Comparison of ENCODE assay signal across 8 mouse cellular contexts in the genomic region with DNA sequence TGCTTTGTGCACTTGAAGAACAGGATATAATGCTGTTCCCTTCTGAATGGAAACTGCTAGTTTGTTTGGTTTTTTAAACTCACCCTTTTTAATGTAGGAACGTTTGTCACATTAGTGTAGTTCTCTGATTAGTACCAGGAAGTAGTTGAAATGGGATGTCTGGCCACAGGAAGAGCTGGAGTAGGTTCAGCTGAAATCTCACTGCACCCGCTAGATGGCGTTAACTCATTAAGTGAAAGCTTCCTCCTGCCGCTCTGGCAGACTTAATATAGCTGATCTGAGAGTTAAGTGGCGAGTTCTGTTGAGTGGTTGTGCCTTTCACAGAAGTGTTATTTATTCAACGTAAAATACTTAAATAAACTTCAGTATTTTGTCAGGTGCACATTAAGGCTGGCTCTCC.
DNase-seq lines count a peak whose midpoint lies in the region; ATAC-seq and TF ChIP-seq lines count a peak whose summit lies in the region.

No protein-coding gene starts in this region.

- H3K9me3 ChIP-seq in embryonic facial prominence, embryonic 10.5 days = no peaks in the 10 kb centered on the region
- no peaks in the 10 kb centered on the region for H3K9me3 ChIP-seq in heart, postnatal 0 days (replicated peaks; ENCODE audit: control insufficient read depth, low read length)

- peak; percentile 75 for TF ChIP-seq CTCF in heart, postnatal 0 days (IDR thresholded peaks at IDR 0.05; ENCODE audit: low read depth)

- WGBS in embryonic facial prominence, embryonic 10.5 days = 6% methylated on average over 6 of the region's 6 CpGs
- 2% methylated on average over 6 of the region's 6 CpGs for WGBS in heart, postnatal 0 days

- ATAC-seq in heart, postnatal 0 days (ENCODE audit: insufficient read depth, low read depth) = peak; percentile 66

- no peak overlapping the region for H3K4me3 ChIP-seq in embryonic facial prominence, embryonic 10.5 days
- H3K4me3 ChIP-seq in heart, postnatal 0 days (ENCODE audit: low read depth, low read length) = no peak overlapping the region

- H3K27ac ChIP-seq in embryonic facial prominence, embryonic 10.5 days (replicated peaks) = no peak overlapping the region
- H3K27ac ChIP-seq in heart, postnatal 0 days (ENCODE audit: low read depth) = no peak overlapping the region

- H3K4me2 ChIP-seq in heart, postnatal 0 days (ENCODE audit: low read depth, low read length) = no peak overlapping the region

- no peak overlapping the region for H3K9ac ChIP-seq in heart, postnatal 0 days (replicated peaks; ENCODE audit: low read depth, low read length)

- peak; percentile 86 for DNase-seq in ES-CJ7 (ENCODE audit: low read depth, low spot score)
- DNase-seq in adrenal gland, postnatal 14 days = peak; percentile 86
- peak; percentile 71 for DNase-seq in embryonic facial prominence, embryonic 10.5 days (ENCODE audit: low spot score)
- DNase-seq in heart, postnatal 0 days (ENCODE audit: low spot score) = peak; percentile 91
- DNase-seq in layer of hippocampus, adult 8-10 months (ENCODE audit: low spot score in 2 of 2) = peak; percentile 73 to 88
- DNase-seq in lung, postnatal 25 days (ENCODE audit: low spot score) = peak; percentile 85
- peak; percentile 84 for DNase-seq in right cerebral cortex, postnatal 14 days
- DNase-seq in urinary bladder, postnatal 4 days (ENCODE audit: low spot score in 2 of 2) = peak; percentile 45 to 80

- H3K36me3 ChIP-seq in embryonic facial prominence, embryonic 10.5 days (replicated peaks) = no peaks in the 10 kb centered on the region
- H3K36me3 ChIP-seq in heart, postnatal 0 days (replicated peaks; ENCODE audit: control insufficient read depth, insufficient read depth, low read length) = no peaks in the 10 kb centered on the region

- no peak for TF ChIP-seq EP300 in heart, postnatal 0 days (IDR thresholded peaks at IDR 0.05; ENCODE audit: low read depth)

- no peaks in the 10 kb centered on the region for H3K27me3 ChIP-seq in embryonic facial prominence, embryonic 10.5 days (replicated peaks; ENCODE audit: low read depth, poor library complexity, severe bottlenecking)
- no peaks in the 10 kb centered on the region for H3K27me3 ChIP-seq in heart, postnatal 0 days (ENCODE audit: control insufficient read depth, insufficient read depth, low read length)

- H3K4me1 ChIP-seq in embryonic facial prominence, embryonic 10.5 days = no peaks in the 10 kb centered on the region
- H3K4me1 ChIP-seq in heart, postnatal 0 days (ENCODE audit: control insufficient read depth, insufficient read depth) = no peaks in the 10 kb centered on the region
